Mouse (Mus musculus): ENCODE measurements at regions not wholly inside any gene's neighbourhood (a gene's known extent, or its start where the extent isn't known, plus 50 kb on each side); places are given as distances from the start of the nearest gene placed in this dataset.

- Histone ChIP-seq H3K27me3 (ENCODE audit: control insufficient read depth, insufficient read depth, low read length) (no peaks in the 10 kb centered on the region), H3K9me3 (ENCODE audit: control insufficient read depth, low read length) (no peaks in the 10 kb centered on the region), H3K4me1 (ENCODE audit: control insufficient read depth, insufficient read depth, low read length) (no peaks in the 10 kb centered on the region), H3K27ac (ENCODE audit: low read depth, low read length) (no peak overlapping the region), H3K4me2 (replicated peaks; ENCODE audit: low read depth, low read length) (no peak overlapping the region), H3K4me3 (ENCODE audit: low read length) (no peak overlapping the region), H3K9ac (ENCODE audit: low read depth, low read length) (no peak overlapping the region), H3K36me3 (ENCODE audit: control insufficient read depth, insufficient read depth, low read length) (no peaks in the 10 kb centered on the region)
- ATAC-seq (ENCODE audit: low FRiP score, low TSS enrichment): no peak
- WGBS: 87% methylated on average over 3 of the region's 3 CpGs
Measured at GRCm38 (mm10) chr3:119888487-119888886, 104.2 kb upstream of the Ptbp2 start.

GRCm38 (mm10) chr3:119876395-119876794 lies 92.1 kb upstream of the Ptbp2 start:
- Histone ChIP-seq H3K9me3 (ENCODE audit: control insufficient read depth, low read length) (no peaks in the 10 kb centered on the region), H3K27me3 (ENCODE audit: control insufficient read depth, insufficient read depth, low read length) (no peaks in the 10 kb centered on the region), H3K4me2 (replicated peaks; ENCODE audit: low read depth, low read length) (no peak overlapping the region), H3K36me3 (ENCODE audit: control insufficient read depth, insufficient read depth, low read length) (no peaks in the 10 kb centered on the region), H3K27ac (ENCODE audit: low read depth, low read length) (no peak overlapping the region), H3K9ac (ENCODE audit: low read depth, low read length) (no peak overlapping the region), H3K4me3 (ENCODE audit: low read length) (no peak overlapping the region), H3K4me1 (ENCODE audit: control insufficient read depth, insufficient read depth, low read length) (no peaks in the 10 kb centered on the region)
- ATAC-seq (ENCODE audit: low FRiP score, low TSS enrichment): no peak
- WGBS: 88% methylated on average over 5 of the region's 5 CpGs

DNA sequence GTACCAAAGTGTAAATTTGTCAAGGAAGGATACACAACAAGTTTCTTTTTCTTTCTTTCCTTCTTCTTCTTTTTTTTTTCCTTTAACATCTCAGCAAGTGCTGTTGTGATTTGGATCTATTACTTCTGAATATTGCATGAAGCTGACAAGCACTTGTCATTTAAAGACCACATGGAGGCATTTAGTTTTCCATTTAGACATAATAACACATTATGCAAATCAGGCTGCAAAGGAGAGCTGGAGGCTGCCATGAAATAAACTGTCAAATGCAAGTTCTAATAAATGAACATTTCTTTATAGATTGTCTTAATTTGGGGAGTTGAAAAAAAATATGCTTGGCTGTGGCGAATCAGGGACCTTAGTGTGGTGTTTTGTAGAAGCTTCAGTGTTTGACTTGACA lies 90.8 kb upstream of the Ptbp2 start:
- Histone ChIP-seq H3K4me2 (replicated peaks; ENCODE audit: low read depth, low read length) (no peak overlapping the region), H3K4me3 (ENCODE audit: low read length) (no peak overlapping the region), H3K9me3 (ENCODE audit: control insufficient read depth, low read length) (no peaks in the 10 kb centered on the region), H3K36me3 (ENCODE audit: control insufficient read depth, insufficient read depth, low read length) (no peaks in the 10 kb centered on the region), H3K9ac (ENCODE audit: low read depth, low read length) (no peak overlapping the region), H3K27ac (ENCODE audit: low read depth, low read length) (no peak overlapping the region), H3K4me1 (ENCODE audit: control insufficient read depth, insufficient read depth, low read length) (no peaks in the 10 kb centered on the region), H3K27me3 (ENCODE audit: control insufficient read depth, insufficient read depth, low read length) (no peaks in the 10 kb centered on the region)
- no peak for ATAC-seq (ENCODE audit: low FRiP score, low TSS enrichment)
- 93% methylated on average over 1 of the region's 1 CpGs for WGBS

DNA sequence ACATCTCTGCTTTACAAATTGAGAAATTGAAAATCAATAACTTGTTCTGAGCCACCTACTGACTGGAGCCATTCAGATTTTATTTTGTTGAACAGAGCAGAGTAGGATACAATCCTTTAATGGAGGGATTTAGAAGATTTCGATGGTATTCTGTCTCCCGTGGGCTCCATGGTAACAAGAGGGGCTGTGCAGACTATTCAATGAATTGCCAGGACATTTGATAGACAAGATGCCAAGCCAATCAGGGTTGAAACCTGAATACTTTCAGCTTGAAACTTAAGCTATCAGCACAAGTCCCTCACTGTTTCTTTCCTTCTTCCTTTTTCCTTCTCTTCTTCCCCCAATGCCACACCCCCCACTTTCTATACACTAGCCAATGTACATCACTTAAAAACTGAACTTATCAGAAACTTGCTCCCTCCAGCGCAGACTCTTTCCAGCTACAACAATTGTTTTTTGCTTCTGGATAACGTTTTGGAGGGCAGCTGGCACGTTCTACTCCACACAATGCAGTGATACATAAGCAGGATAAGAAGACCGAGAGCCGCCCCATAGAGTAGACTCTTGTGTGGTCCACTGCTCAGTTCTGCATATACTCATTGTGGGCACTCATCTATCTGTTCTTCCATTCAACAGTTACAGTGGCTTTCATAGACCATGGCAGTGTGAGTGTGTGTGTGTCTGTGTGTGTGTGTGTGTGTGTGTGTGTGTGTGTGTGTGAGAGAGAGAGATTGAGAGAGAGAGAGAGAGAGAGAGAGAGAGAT lies 78.1 kb upstream of the Ptbp2 start:
- Histone ChIP-seq H3K4me3 (ENCODE audit: low read length) (no peak overlapping the region), H3K9me3 (ENCODE audit: control insufficient read depth, low read length) (no peaks in the 10 kb centered on the region), H3K4me2 (replicated peaks; ENCODE audit: low read depth, low read length) (no peak overlapping the region), H3K4me1 (ENCODE audit: control insufficient read depth, insufficient read depth, low read length) (no peaks in the 10 kb centered on the region), H3K27ac (ENCODE audit: low read depth, low read length) (no peak overlapping the region), H3K36me3 (ENCODE audit: control insufficient read depth, insufficient read depth, low read length) (no peaks in the 10 kb centered on the region), H3K9ac (ENCODE audit: low read depth, low read length) (no peak overlapping the region), H3K27me3 (ENCODE audit: control insufficient read depth, insufficient read depth, low read length) (no peaks in the 10 kb centered on the region)
- 90% methylated on average over 7 of the region's 7 CpGs for WGBS
- ATAC-seq (ENCODE audit: low FRiP score, low TSS enrichment): no peak

All from kidney, embryonic 14.5 days (tissue).